Mouse (Mus musculus): ENCODE results near the gene Nhsl1.

DNA sequence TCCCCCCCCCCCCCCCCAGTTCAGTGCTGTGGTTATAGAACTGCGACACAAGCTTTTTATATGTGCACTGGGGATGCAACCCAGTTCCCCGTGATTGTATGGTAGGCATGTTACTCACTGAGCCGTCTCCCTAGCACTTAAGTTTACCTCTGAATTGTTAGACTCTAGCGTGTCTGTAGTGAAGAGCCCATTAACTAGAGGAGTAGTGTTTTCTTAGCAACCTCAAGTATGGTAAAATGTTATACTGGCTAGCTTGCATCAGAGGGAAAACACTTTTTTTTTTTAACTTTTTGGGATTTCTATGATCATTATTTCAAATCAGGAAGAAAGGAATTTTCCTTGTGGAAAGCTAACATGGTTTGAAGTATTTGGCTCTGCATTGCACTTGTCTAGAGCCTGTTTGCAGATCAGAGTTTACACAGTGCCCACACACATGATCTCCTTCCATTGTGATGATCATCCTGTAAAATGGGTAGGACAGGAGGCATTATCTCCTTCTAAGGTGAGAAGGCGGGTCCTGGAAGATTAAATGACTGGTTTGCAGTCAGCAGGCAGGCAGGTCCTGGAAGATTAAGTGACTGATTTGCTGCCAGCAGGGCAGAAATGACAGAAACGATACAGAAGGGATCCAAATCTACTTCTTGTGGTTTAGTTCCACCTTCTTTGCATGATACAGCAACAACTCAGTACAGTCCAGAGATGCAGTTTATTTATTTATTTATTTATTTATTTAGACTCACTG, 101.6 kb downstream of the Nhsl1 start:
- TF ChIP-seq CTCF (IDR thresholded peaks at IDR 0.05; ENCODE audit: borderline replicate concordance, insufficient read depth, low read depth, low read length) (no peak), POLR2A (IDR thresholded peaks at IDR 0.05; ENCODE audit: borderline replicate concordance, insufficient read depth, low read length) (no peak)

All from cerebellum, adult 2 months (tissue).